In genomic region chr4:117125910-117126674, GRCm38 (mm10) we compare ENCODE assay signal across 8 mouse cellular contexts. TPM values are rescaled to one million over a fixed set of nuclear protein-coding genes. Genes with fewer than 3 reads are reported as not detected.
A peak's percentile ranks its signal among the peaks of the same experiment; 100 is the strongest.
DNase-seq lines count a peak whose midpoint lies in the region; ATAC-seq lines count a peak whose summit lies in the region.

No protein-coding gene starts in this region.

- H3K27ac ChIP-seq in forebrain, embryonic 14.5 days (ENCODE audit: low read depth, low read length), result peak overlapping the region; percentile 65; the same call in 1 of the 2 replicates
- H3K27ac ChIP-seq in limb, embryonic 11.5 days (replicated peaks; ENCODE audit: low read depth, low read length), result no peak overlapping the region; the same call in 1 of the 2 replicates
- peak overlapping the region; percentile 78 for H3K27ac ChIP-seq in midbrain, embryonic 12.5 days (replicated peaks)

- H3K4me3 ChIP-seq in forebrain, embryonic 14.5 days (ENCODE audit: low read depth, low read length), result no peak overlapping the region
- H3K4me3 ChIP-seq in limb, embryonic 11.5 days (ENCODE audit: low read depth, low read length), result no peak overlapping the region
- H3K4me3 ChIP-seq in midbrain, embryonic 12.5 days, result no peak overlapping the region

- peak overlapping the region; percentile 55; the same call in 1 of the 2 replicates for H3K9ac ChIP-seq in forebrain, embryonic 14.5 days (ENCODE audit: low read length)
- H3K9ac ChIP-seq in limb, embryonic 11.5 days (ENCODE audit: low read length), result peak overlapping the region; percentile 23; the same call in 1 of the 2 replicates
- peak overlapping the region; percentile 55; the same call in 1 of the 2 replicates for H3K9ac ChIP-seq in midbrain, embryonic 12.5 days (replicated peaks)

- WGBS in forebrain, embryonic 14.5 days, result 53% methylated on average over 15 of the region's 15 CpGs
- 43% methylated on average over 15 of the region's 15 CpGs for WGBS in limb, embryonic 11.5 days
- WGBS in midbrain, embryonic 12.5 days, result 43% methylated on average over 15 of the region's 15 CpGs

- peak; percentile 72 for DNase-seq in embryo, embryonic 10 days (ENCODE audit: low spot score)
- no peak for DNase-seq in embryo, embryonic 9.5 days (ENCODE audit: extremely low spot score)
- DNase-seq in WW6 (ENCODE audit: low read depth, low spot score), result peak; percentile 85
- peak; percentile 21 for DNase-seq in forebrain, embryonic 14.5 days (ENCODE audit: low spot score)
- DNase-seq in limb, embryonic 11.5 days (ENCODE audit: low spot score), result no peak
- peak; percentile 71 for DNase-seq in testis, postnatal 14 days (ENCODE audit: low spot score)

- peaks cover 14% of the 10 kb centered on the region for H3K4me1 ChIP-seq in forebrain, embryonic 14.5 days (ENCODE audit: control insufficient read depth, insufficient read depth, low read length)
- H3K4me1 ChIP-seq in limb, embryonic 11.5 days (ENCODE audit: control insufficient read depth, insufficient read depth, low read length), result peaks cover 8% of the 10 kb centered on the region
- peaks cover 40% of the 10 kb centered on the region for H3K4me1 ChIP-seq in midbrain, embryonic 12.5 days

- ATAC-seq in forebrain, embryonic 14.5 days, result peak; percentile 21; the same call in 1 of the 2 replicates
- peak; percentile 51 to 59 for ATAC-seq in hematopoietic stem cell, adult 5-6 weeks (replicated peaks in 1 of 2; ENCODE audit: insufficient read depth in 1 of 2, low FRiP score in 2 of 2, low TSS enrichment in 1 of 2, low read depth in 1 of 2, poor library complexity in 2 of 2, severe bottlenecking in 2 of 2)
- ATAC-seq in limb, embryonic 11.5 days (ENCODE audit: insufficient number of reproducible peaks, low FRiP score, low TSS enrichment, low read depth), result no peak
- ATAC-seq in midbrain, embryonic 12.5 days (ENCODE audit: low FRiP score, low read depth), result no peak

- no peaks in the 10 kb centered on the region for H3K27me3 ChIP-seq in forebrain, embryonic 14.5 days (replicated peaks; ENCODE audit: control insufficient read depth, insufficient read depth, low read length)
- no peaks in the 10 kb centered on the region for H3K27me3 ChIP-seq in limb, embryonic 11.5 days (ENCODE audit: control insufficient read depth, insufficient read depth, low read length)
- peaks cover 6% of the 10 kb centered on the region; the same call in 1 of the 2 replicates for H3K27me3 ChIP-seq in midbrain, embryonic 12.5 days

- no peak overlapping the region for H3K4me2 ChIP-seq in forebrain, embryonic 14.5 days (ENCODE audit: low read length)
- H3K4me2 ChIP-seq in limb, embryonic 11.5 days (ENCODE audit: low read depth, severe bottlenecking), result no peak overlapping the region
- H3K4me2 ChIP-seq in midbrain, embryonic 12.5 days (replicated peaks), result peak overlapping the region; percentile 30

- no peaks in the 10 kb centered on the region for H3K9me3 ChIP-seq in forebrain, embryonic 14.5 days (replicated peaks; ENCODE audit: control insufficient read depth, low read length)
- no peaks in the 10 kb centered on the region for H3K9me3 ChIP-seq in limb, embryonic 11.5 days (ENCODE audit: control insufficient read depth, low read length)
- no peaks in the 10 kb centered on the region for H3K9me3 ChIP-seq in midbrain, embryonic 12.5 days

- H3K36me3 ChIP-seq in forebrain, embryonic 14.5 days (ENCODE audit: control insufficient read depth, insufficient read depth, low read length), result peaks cover 24% of the 10 kb centered on the region
- no peaks in the 10 kb centered on the region for H3K36me3 ChIP-seq in limb, embryonic 11.5 days (ENCODE audit: control insufficient read depth, insufficient read depth, low read length)
- H3K36me3 ChIP-seq in midbrain, embryonic 12.5 days, result peaks cover 24% of the 10 kb centered on the region

RNA-seq across cellular contexts. Expression of gene Tctex1d4, which starts 0.5 kb away (rescaled TPM):
- polyA plus RNA-seq in forebrain, embryonic 14.5 days (2014; fragmentation: Nextera tagmentation; extraction: Ambion mirVana), result 0.25 and 0.32 TPM in 2 replicates
- total RNA-seq in hematopoietic stem cell, adult 5-6 weeks (2017), result not detected in 2 replicates
- not detected in 2 replicates for polyA plus RNA-seq in limb, embryonic 11.5 days (2014; fragmentation: Nextera tagmentation; extraction: Ambion mirVana)
- not detected in 2 replicates for polyA plus RNA-seq in midbrain, embryonic 12.5 days (2016; fragmentation: Nextera tagmentation; extraction: Ambion mirVana)

RNA-seq across cellular contexts. Expression of gene Btbd19, which starts 0.6 kb away (rescaled TPM):
- polyA plus RNA-seq in forebrain, embryonic 14.5 days (2014; fragmentation: Nextera tagmentation; extraction: Ambion mirVana), result 2.2 and 2.5 TPM in 2 replicates
- total RNA-seq in hematopoietic stem cell, adult 5-6 weeks (2017), result 8.4 and 13.3 TPM in 2 replicates
- polyA plus RNA-seq in limb, embryonic 11.5 days (2014; fragmentation: Nextera tagmentation; extraction: Ambion mirVana), result 4.1 and 4.5 TPM in 2 replicates
- 3.8 and 4.2 TPM in 2 replicates for polyA plus RNA-seq in midbrain, embryonic 12.5 days (2016; fragmentation: Nextera tagmentation; extraction: Ambion mirVana)

RNA-seq across cellular contexts. Expression of gene Plk3, which starts 7.7 kb away (rescaled TPM):
- 7.0 and 7.1 TPM in 2 replicates for polyA plus RNA-seq in forebrain, embryonic 14.5 days (2014; fragmentation: Nextera tagmentation; extraction: Ambion mirVana)
- 3.1 and 9.3 TPM in 2 replicates for total RNA-seq in hematopoietic stem cell, adult 5-6 weeks (2017)
- 2.0 and 2.3 TPM in 2 replicates for polyA plus RNA-seq in limb, embryonic 11.5 days (2014; fragmentation: Nextera tagmentation; extraction: Ambion mirVana)
- 33.1 and 40.4 TPM in 2 replicates for polyA plus RNA-seq in midbrain, embryonic 12.5 days (2016; fragmentation: Nextera tagmentation; extraction: Ambion mirVana)

RNA-seq across cellular contexts. Expression of gene Rps8, which starts 30.0 kb away (rescaled TPM):
- polyA plus RNA-seq in forebrain, embryonic 14.5 days (2014; fragmentation: Nextera tagmentation; extraction: Ambion mirVana), result 621 and 797 TPM in 2 replicates
- 2,027 and 2,234 TPM in 2 replicates for total RNA-seq in hematopoietic stem cell, adult 5-6 weeks (2017)
- polyA plus RNA-seq in limb, embryonic 11.5 days (2014; fragmentation: Nextera tagmentation; extraction: Ambion mirVana), result 1,072 and 1,111 TPM in 2 replicates
- polyA plus RNA-seq in midbrain, embryonic 12.5 days (2016; fragmentation: Nextera tagmentation; extraction: Ambion mirVana), result 573 and 608 TPM in 2 replicates

RNA-seq across cellular contexts. Expression of gene Ptch2, which starts 30.2 kb away (rescaled TPM):
- polyA plus RNA-seq in forebrain, embryonic 14.5 days (2014; fragmentation: Nextera tagmentation; extraction: Ambion mirVana), result 2.4 and 3.4 TPM in 2 replicates
- total RNA-seq in hematopoietic stem cell, adult 5-6 weeks (2017), result 0.13 TPM in 1 of 2 replicates, not detected in the other
- 6.1 and 6.3 TPM in 2 replicates for polyA plus RNA-seq in limb, embryonic 11.5 days (2014; fragmentation: Nextera tagmentation; extraction: Ambion mirVana)
- 5.3 and 7.0 TPM in 2 replicates for polyA plus RNA-seq in midbrain, embryonic 12.5 days (2016; fragmentation: Nextera tagmentation; extraction: Ambion mirVana)

Comparison
In these comparisons a context has a peak if more than half of its experiments do, and no peak if none do; other contexts are left out.
1. DNase-seq: peak in embryo, embryonic 10 days (single experiment), WW6 (single experiment), forebrain, embryonic 14.5 days (single experiment) and testis, postnatal 14 days (single experiment); none in embryo, embryonic 9.5 days (single experiment) and limb, embryonic 11.5 days (single experiment).
2. ATAC-seq: peak in forebrain, embryonic 14.5 days (single experiment) and hematopoietic stem cell, adult 5-6 weeks (2 of 2); none in limb, embryonic 11.5 days (single experiment) and midbrain, embryonic 12.5 days (single experiment).
3. Peak in every context shown above with its lines, with median percentiles within 50 percentile points of each other: H3K9ac ChIP-seq.